Mouse (Mus musculus): ENCODE results near the gene Gm13285.
"Not testable (repeated sequence)": the region's sequence is repeated elsewhere in the genome, so short reads cannot be mapped to it uniquely, and the experiment has no call there.

Gm13285 gene

GRCm38 (mm10) chr4:88797097-88797496 lies 2.4 kb upstream of the Gm13285 start, which contains the start of gene Gm13279:
Gene Gm13279 (plus strand): TSS chr4:88797397.
- not testable (repeated sequence) for DNase-seq

GRCm38 (mm10) chr4:88802954-88803353 lies 3.5 kb downstream of the Gm13285 start, which contains the start of gene Gm13287:
Gene Gm13287 (plus strand): TSS chr4:88803254.
- not testable (repeated sequence) for DNase-seq

GRCm38 (mm10) chr4:88805231-88805630 lies 5.8 kb downstream of the Gm13285 start, which contains the start of gene Gm13288:
Gene Gm13288 (plus strand): TSS chr4:88805531.
- DNase-seq = not testable (repeated sequence)

- DNase-seq = peak; percentile 35
Observed at GRCm38 (mm10) chr4:88805761-88806160, 6.3 kb downstream of the Gm13285 start.

GRCm38 (mm10) chr4:88815928-88816327 lies 16.5 kb downstream of the Gm13285 start, which contains the start of gene Ifna7:
Gene Ifna7 (plus strand): TSS chr4:88816228.
- DNase-seq = no peak

GRCm38 (mm10) chr4:88819659-88820058 lies 20.2 kb downstream of the Gm13285 start, which contains the start of gene Ifna11:
Gene Ifna11 (plus strand): TSS chr4:88819959.
- no peak for DNase-seq

GRCm38 (mm10) chr4:88822995-88823394 lies 23.5 kb downstream of the Gm13285 start:
- peak; percentile 1 for DNase-seq

- DNase-seq = not testable (repeated sequence)
Observed at GRCm38 (mm10) chr4:88827116-88827515, 27.7 kb downstream of the Gm13285 start, which contains the start of gene Ifna6. Gene Ifna6 (plus strand): TSS chr4:88827416.

GRCm38 (mm10) chr4:88830523-88830922 lies 31.1 kb downstream of the Gm13285 start:
- peak; percentile 11 for DNase-seq

- DNase-seq = not testable (repeated sequence)
Observed at GRCm38 (mm10) chr4:88835225-88835624, 35.8 kb downstream of the Gm13285 start, which contains the start of gene Ifna5. Gene Ifna5 (plus strand): TSS chr4:88835525.

GRCm38 (mm10) chr4:88838828-88839227 lies 39.4 kb downstream of the Gm13285 start:
- no peak for DNase-seq

GRCm38 (mm10) chr4:88840058-88840457 lies 40.6 kb downstream of the Gm13285 start:
- DNase-seq = no peak

GRCm38 (mm10) chr4:88841438-88841911 lies 42.0 kb downstream of the Gm13285 start, which contains the start of gene Ifna4:
Gene Ifna4 (plus strand): TSS chr4:88841861.
- DNase-seq = no peak

GRCm38 (mm10) chr4:88845334-88845733 lies 45.9 kb downstream of the Gm13285 start:
- no peak for DNase-seq

GRCm38 (mm10) chr4:88849698-88850097 lies 50.2 kb downstream of the Gm13285 start, which contains the start of gene Ifna1:
Gene Ifna1 (plus strand): TSS chr4:88850087.
- no peak for DNase-seq

Data from kidney, postnatal 14 days (tissue).